Mouse (Mus musculus): ENCODE measurements at regions not wholly inside any gene's neighbourhood (a gene's known extent, or its start where the extent isn't known, plus 50 kb on each side); places are given as distances from the start of the nearest gene placed in this dataset.

DNA sequence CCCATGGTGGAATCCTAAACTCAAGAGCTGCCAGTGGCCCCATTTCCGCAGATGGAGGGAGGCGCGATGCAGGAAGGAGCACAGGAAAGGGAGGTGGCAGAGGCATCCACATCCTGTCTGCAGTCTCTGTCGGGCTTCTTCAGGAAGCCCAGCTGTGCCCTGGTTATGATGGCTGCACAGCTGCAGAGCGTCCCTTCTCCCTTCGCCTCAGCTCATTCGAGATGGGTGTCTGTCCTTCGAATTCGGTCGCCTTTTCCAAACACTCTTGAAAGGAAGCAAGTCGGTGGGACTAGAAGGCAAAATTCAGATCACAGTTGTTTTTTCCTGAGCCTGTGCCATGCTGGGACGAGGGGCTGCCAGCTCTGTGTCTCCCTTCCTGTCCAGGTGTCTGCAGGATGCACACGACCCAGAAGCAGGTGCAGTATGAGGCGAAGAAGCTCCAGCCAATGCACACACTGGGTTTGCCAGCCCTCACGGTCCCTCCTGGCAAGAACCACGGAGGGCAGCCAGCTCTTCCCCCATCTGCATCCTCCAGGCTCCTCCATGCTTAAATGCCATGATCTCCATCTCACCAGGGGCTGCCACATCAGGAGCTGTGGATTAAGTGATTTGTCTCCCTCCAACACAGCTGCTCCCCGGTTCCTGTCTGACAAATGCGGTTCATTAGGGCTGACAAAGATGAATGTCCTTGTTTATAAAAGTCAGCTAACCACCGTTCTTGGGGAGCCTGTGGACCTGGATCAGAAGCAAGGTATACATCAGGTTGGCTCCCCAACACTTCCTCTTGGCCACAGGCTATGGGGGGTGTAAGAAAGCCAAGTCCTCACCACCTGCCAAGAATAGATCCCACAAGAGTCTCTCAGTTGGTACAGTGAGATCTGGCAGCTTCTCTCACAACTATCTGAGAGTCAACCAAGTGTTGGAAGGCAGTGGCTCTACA is 79.3 kb upstream of the Wscd1 start:
- DNase-seq (ENCODE audit: low spot score in 2 of 2) = no peak

DNA sequence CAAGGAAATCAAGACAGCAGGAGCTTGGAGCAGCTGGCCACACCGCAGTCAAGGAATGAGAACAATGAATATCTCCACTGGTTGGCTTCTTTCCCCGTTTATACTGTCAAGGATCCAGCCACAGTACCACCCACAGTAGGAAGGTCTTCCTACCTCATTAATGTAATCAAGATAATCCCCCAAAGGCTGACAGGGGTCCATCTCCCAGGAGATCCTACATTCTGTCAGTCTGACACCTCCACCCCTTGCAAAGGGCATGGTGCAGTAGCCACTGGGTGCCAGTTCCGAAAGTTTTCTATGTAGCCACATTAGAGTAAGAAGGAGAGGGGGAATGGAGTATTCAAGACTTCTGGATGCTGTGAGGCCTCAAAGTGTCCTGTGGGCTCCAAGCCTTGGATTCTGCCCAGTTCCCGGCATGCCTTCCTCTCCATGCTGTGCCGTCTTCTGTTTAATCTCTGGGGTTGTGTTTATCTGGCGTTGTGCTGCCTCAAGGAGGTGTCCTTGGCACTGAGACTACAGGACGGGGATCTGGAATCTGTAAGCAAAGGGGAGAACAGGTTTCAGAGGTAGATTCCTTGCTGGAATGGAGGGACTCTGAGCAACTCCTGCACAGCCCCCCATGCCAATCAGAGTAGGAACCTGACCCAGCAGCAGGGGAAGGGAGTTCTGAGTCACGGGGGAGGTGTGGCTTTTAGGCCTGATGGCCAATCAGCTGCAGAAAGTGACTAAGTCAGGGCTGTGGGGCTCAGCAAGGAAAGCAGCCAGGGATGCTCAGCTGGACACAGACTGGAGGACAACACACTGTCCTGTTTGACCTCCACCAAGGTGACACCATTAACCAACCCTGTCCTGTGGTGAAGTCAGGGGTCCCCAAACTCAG is 77.3 kb upstream of the Wscd1 start:
- DNase-seq (ENCODE audit: low spot score in 2 of 2) = no peak

DNA sequence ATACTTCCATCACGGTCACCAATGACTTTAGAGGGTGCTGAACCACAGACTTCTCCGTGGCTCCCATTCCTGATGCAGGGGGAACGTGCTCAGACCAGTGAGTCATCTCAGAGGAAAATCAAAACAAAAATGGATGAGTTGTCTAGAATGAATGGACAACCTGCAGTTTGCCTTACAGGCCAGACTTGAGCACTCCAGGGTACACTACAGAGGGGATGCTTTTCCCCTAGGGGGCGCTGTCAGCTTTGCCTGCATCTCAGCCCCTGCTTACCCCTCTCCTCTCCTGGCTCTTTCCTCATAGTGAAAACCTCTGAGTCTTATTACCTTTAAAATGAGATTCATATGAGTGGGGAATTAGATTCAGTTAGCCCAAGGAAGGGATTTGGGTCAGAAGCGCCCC is 75.4 kb upstream of the Wscd1 start:
- peak; percentile 23 to 40 for DNase-seq (ENCODE audit: low spot score in 2 of 2)

DNA sequence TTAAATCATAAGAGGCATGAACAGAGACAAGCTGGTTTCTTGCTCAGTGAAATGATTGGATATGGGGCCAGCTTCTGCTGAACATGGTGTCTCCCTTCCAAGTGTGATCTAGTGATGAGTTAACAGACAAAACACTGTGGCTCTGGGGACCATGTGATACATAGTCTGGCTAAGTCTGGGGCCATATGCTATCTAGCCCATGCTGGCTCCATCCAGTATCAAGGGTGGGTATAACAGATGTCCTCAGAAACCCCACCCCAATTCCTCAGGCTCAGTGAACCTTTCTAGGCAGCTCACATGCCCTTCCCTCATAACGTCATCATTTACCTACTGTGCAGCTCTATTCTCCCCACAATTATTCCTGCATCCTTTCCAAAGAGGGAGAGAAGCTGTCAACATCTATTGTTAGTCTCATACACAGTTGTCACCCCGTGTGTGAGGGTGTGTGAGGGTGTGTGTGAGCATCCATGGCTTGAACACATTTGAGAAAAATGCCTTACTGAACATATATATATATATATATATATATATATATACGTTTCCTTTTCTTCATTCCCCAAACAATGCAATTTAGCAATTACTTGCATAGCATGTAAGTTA is 73.9 kb upstream of the Wscd1 start:
- no peak for DNase-seq (ENCODE audit: low spot score in 2 of 2)

DNA sequence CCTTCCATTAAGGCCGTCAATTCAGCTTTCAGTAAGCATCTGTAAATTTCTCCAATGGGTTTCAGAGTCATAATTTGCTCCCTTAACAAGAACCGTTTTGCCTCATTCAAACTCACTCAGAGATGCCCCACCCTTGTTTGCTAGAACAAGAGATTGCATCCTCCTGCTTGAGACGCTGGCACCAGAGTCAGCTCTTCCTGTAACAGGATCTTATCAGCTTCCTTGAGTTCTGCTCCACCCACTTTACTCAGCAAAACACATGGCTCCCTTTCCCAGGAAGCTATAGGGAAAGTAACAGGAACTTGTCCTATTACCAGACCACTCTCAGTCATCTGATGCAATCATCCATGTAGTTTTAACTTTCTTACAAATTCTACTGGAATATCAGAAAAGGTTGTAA is 52.7 kb upstream of the Wscd1 start:
- peak in 1 of 2 experiments; percentile 28 for DNase-seq (ENCODE audit: low spot score in 2 of 2)

DNA sequence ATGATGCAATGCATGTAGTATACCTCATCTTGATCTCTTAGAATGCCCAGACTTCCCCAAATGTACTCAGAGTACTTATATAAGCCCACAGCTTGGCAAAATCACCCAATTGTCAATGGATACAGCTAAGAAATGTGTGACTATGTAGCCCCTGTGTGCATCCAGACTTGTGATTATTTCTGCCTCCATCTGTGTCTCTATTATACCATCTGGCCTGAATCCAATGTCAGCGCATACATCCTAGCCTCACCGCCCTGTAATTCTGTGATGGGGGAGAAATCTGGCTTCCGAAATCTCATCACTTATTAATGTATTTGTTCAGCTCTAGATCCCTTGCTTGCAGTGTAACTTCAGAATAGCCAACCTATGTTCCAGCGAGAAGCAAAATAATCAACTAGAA is 50.9 kb upstream of the Wscd1 start:
- DNase-seq (ENCODE audit: low spot score in 2 of 2) = no peak
